Mouse (Mus musculus) spleen, postnatal 14 days (tissue): ENCODE measurements at regions not wholly inside any gene's neighbourhood (a gene's known extent, or its start where the extent isn't known, plus 50 kb on each side); places are given as distances from the start of the nearest gene placed in this dataset.

Source experiments
- DNase-seq, 2 experiments: peaks; one replicate each; pipeline ENCODE4 v3.0.0; 2021 to 2022; ENCODE audit warnings: low spot score in 2 of 2

DNA sequence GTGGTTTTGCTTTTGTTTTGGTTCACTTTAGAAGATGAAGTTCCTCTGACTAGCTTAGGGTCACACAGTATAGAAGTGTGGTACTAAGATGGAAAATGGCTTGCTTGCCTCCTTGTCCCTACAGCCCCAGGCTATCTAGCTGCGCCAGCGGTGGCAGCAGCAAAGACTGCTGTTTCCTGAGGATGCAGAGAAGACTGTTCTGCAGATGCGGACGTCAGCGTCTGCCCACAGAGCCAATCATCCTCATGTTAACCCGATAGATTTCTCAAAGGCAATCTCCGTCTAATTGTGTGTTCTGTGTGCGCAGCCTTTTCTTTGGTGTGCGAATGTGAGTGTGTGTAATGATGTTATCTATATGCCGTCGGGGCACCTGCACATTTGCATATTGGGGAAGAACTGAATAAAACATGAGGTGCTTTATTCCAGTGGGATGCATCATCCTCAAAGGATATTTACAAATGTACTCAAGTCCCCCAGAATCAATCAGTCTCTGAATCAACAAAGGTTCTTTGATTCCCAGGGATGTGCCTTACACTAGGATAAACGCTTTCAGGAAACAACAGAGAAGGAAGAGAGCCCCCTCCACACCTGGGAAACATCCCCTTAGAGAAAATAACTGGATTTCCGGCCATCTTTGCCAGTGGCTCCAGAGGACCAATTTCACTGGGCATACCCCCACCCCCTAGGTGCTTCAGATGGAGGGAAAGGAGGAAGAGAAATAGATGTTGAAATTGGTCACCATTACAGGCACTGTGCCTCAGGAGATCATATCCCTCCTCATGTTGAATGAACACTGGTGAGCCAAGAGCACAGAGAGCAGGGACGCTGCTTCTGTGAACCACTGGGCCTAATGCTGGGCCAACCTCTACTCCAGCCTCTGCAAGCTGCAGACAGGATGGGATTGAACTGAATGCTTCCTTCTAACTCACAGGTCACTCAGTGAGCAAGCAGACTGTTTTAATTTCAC is 409.7 kb upstream of the Plxna2 start:
- DNase-seq: no peak

GRCm38 (mm10) chr1:194197516-194197915 is 420.5 kb upstream of the Plxna2 start:
- DNase-seq: no peak

- no peak for DNase-seq
Observed at GRCm38 (mm10) chr1:194182293-194182692, 435.7 kb upstream of the Plxna2 start.

- no peak for DNase-seq
Observed at GRCm38 (mm10) chr1:194161469-194161868, 456.5 kb upstream of the Plxna2 start.

- DNase-seq: no peak
Observed at GRCm38 (mm10) chr1:194160761-194161461, 457.1 kb upstream of the Plxna2 start.

GRCm38 (mm10) chr1:194157268-194157667 is 460.8 kb upstream of the Plxna2 start:
- no peak for DNase-seq

DNA sequence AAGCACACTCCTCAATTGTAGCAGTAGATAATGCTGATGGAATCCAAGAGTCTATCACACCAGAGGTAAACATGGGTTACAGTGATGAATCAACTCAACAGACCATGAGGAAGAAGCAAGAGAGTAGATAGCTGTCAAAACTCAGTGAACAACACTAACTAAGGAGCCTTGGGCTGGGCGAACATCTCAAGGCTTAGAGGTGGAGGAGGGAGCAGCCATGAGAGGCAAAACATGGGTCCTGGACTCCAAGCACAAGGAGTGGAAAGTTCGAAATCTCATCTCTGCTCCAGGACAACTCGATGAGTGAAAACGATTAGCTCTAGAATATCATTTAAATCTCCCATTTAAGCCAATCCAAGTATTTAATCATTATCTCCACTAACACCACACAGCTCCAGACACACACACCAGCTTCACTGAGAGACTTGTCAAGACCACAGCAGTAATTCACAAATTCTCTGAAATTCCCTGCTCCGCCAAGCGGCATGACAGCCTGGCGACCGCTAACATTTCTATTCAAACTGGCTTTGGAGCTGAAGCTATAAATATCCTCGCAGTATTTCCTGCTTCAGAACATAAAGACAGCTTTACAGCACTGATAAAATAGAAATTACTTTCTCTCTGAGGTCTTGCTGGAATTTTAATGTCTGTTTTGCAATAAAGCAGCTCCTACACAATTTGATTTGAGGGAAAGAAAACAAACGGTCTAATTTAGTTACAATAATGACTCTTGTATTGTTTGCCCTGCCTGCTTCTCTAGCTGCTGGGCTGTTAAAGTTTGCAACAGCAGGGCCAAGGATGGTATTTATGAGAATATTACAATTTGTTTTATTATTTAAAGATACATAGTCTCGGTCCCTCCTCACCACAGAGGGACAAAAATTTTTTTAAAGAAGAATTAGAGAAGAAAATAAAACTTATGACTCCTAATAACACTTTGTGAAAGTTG is 469.3 kb upstream of the Plxna2 start:
- DNase-seq: no peak

DNA sequence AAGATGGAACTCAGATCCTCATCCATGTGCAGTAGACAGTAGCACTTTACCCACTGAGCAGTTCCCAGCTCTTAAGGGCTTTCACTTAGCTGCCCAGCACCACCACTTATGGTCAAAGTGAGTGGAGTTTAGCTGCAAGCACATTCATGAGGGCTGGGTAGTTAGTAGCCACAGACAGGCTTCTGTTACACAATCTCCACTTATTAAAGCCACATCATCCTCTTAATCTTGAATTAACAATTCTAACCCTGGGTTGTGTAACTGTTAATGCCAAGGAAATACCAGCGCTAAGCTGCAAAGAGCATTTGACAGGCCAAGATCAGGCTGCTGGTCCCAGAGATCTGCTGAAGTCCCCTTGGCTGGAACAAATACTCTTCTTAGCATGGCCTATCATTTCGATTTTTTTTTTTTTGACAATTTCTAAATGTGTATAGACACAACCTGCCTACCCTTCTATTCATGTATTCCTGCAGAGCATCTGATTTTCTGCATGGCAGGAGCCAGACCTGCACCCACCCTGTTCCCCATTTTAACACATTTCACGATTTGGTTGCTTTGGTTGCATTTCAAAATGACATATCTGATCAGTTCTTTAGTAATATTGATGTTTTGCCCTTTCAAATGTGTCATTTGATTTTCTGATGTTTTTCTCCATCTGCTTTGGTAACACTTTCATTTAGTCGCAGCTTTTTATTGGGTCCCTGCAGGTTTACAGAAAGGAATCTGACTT is 500.2 kb upstream of the Plxna2 start:
- no peak for DNase-seq

DNA sequence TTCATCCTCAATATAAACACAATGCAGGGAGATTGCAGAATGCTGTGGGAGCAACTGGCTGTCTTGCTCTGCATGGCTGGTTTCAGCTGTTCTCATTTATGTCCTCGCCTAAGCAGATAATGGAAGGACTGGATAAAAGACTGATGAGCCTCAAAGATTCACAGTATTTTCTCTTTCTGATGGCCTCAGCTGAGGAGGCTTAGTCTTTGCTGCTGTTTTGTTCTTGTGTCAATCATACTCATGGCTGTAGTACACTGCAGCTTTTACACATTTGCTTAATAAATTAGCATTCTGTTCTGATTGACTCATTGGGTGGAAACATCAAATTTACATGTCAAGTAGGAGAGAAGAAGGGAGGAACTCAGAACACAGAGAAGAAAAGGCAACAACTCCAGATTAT is 503.6 kb upstream of the Plxna2 start:
- DNase-seq: no peak

DNA sequence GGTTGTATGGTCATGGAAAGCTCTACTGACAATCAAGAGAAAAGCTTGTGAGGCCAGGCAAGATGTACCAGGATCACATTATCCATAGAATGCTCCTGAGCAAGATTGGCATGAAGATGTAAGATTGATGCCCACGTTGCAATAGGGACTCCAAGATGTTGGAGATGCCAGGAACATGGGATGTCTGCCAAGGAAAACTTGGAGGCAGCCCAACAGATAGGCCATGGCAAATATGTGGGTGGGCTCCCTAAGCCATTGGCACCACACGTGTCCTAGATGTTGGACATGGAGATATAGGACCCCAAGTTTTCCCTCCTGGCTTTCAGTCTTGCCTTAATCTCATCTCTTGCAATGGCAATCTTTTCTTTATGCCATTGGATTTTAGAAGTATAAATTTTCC is 506.1 kb upstream of the Plxna2 start:
- DNase-seq: no peak

- no peak for DNase-seq
Observed at GRCm38 (mm10) chr1:194109172-194110071, 508.6 kb upstream of the Plxna2 start.

- no peak for DNase-seq
Observed at GRCm38 (mm10) chr1:194108132-194108531, 509.9 kb upstream of the Plxna2 start.

GRCm38 (mm10) chr1:194107271-194107938 is 510.6 kb upstream of the Plxna2 start:
- DNase-seq: no peak

DNA sequence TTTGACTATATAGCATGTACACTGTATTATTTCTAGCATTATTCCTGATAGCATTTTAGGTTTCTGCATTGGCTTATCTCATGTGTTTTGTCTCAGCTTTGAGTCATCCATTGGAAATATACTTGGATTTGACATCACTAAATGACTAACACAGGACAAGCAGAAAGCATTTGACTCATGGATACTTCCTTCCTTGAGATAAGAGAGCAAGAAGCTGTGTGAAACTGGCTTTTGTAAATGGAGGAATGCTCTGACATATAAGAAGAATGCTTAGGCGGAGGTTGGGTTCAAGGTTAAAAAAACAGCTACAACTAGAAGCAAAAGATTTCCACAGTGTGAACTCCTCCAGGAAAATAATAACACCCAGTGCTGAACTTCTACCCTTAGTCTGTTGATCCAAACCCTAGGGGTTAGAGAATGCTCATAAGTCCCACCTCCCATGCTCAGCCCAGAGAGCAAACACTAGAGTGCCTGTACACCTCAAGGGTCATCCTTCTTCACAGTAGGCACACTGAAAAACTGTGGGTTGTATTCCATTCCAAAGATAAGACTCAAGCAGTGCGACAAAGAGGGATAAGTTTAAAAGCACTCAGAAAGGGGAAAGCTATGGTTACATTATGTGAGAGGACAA is 528.0 kb upstream of the Plxna2 start:
- DNase-seq: no peak

DNA sequence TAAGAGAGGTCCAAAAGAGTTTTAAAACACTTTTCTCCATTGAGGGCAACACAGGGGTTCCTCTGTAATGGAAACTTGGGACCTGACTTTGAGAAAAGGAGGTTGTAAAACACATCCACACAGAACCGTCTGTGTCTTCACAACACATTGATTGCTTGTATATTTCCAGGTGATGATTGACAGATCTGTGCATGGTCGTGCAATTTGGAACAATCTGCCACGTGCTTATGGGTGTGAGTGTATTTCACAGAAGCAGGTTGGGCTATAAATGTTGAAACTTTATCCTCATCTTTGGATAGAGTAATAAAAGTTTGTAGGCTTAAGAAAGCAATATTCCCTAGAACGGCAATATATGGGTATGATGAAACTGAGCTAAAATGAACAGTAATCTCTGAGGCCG is 559.5 kb upstream of the Plxna2 start:
- DNase-seq: no peak

- DNase-seq: no peak
Observed at GRCm38 (mm10) chr1:194056544-194056943, 561.5 kb upstream of the Plxna2 start.

DNA sequence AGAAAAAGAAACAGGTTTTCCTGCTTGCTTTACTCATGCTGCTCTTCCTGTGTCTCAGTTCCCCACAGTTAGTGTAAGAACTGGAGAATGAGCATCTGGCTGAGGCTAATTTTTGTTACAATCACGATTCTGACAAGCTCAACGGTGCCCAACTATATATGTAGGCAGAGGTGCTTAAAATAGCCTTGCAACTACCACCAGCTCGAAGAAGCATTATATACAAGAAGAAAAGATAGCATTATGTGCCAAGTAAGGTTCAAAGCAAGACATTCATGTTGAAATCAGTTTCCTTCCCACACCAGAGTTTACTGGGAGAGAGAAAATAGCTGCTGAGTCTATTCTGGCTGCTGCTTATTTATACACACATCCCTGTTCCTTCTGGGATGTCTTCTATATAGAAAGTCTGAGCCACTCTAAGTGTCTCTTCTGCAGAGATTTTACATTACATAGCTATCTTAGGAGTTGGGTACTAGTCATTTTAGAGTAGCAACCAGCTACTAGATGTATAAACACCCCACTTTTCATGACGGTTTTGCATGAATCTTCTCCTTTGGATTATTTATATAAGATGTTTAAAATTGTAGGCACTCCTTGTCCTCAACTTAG is 568.2 kb upstream of the Plxna2 start:
- DNase-seq: no peak
